Mouse (Mus musculus) thymus, postnatal 0 days (tissue): Measurements from ENCODE around the gene Hist2h4. TPM values are rescaled to one million over a fixed set of nuclear protein-coding genes. Genes with fewer than 3 reads are reported as not detected.
A peak's percentile ranks its signal among the peaks of the same experiment; 100 is the strongest.

Experiments
- DNase-seq: peaks from one replicate; pipeline ENCODE4 v3.0.0-alpha.2; 2015; ENCODE audit warnings: low spot score
- microRNA-seq: library from miRNA; unstranded; fragments of <30 nt; microRNA quantifications from one replicate; pipeline ENCODE4, GENCODE M21; 2016; ENCODE audit warnings: borderline number of aligned reads
- polyA plus RNA-seq: library from polyadenylated mRNA; unstranded; fragments of >200 nt; fragmentation: Nextera tagmentation; extraction: Ambion mirVana; gene quantifications from 2 replicates; pipeline ENCODE4 v1.2.1, GENCODE M21; 2015

Hist2h4 gene
- polyA plus RNA-seq, 1 experiment from 2014 or later, result 145 TPM

DNA sequence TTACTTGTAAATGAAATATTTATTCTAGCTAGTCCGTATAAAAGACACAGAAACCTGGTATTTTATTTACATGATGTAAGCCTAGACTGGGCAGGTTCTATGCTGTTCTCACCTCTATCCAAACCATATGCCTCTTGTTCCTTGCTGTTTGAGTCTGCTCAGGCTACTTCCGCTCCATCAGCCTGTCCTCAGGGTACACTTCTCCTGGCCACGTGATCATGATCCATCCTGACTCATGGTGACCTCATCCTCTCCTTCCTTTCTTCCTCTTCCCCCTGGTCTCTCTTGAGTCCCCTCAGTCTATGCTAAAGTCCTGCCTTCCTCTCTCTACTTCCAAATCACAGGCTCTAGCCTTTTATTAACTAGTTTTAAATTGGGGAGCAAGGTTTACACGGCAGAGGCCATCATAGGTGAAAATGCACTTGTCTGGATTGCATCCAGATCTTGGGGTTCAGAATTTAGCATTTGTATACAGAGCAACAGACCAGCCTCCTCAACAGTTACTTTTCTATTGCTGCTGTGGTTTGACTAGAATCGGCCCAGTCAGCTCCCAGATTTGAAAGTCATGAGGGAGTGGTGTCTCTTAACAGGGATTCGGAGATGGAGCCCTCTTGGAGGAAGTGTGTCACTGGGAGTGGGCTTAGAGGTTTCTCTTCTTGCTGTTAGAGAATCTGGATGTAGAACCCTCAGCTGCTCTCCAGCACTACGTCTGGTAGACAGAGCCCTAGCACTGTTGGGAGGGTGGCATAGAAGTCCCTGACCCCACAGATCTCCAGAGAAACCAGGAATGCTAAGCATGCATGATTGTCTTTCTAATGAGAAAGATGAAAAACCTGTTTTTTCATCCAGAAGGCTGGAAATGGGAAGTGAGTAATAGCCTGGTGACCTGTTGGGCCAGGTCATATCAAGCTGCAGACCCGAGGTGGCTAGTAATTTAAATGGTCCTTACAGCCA is 36.1 kb downstream of the Hist2h4 start:
- DNase-seq, result no peak

DNA sequence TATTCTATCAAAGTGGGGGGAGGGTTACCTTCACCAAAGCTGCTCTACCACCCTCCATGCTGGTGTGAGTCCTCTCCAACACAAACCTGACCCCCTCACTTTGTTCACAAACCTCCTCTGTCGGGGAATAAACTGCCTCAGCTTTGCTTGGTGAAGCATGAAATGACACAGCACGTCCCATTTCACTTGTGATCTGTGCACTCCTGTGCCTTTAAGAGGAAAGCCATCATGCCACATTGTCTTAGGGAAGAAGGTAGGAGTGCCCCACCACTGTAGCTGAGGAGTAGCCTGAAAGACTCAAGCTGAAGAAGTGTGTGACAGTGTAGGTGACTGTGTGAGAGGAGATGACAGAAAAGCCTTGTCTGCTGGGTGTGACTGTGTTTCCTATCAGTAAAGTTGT is 37.7 kb downstream of the Hist2h4 start:
- DNase-seq, result no peak

DNA sequence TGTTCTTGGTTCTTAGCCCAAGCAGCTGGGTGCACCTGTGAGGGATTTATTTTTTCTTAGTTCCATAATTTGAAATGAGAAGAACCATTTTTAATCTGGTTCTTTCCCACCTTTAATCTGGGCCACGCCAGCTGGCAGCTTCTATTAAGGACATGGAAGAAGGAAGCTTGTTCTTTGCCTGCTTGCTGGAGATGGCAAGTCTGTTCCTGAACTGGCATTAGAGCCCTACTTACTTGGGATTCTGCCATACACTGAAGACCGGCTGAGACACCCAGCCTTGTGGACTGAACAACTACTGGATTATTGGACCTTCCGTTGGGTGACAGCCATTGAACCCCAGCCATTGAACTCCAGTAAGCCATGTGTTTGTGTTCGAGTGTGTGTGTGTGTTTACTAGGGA is 40.3 kb downstream of the Hist2h4 start:
- no peak for DNase-seq

DNA sequence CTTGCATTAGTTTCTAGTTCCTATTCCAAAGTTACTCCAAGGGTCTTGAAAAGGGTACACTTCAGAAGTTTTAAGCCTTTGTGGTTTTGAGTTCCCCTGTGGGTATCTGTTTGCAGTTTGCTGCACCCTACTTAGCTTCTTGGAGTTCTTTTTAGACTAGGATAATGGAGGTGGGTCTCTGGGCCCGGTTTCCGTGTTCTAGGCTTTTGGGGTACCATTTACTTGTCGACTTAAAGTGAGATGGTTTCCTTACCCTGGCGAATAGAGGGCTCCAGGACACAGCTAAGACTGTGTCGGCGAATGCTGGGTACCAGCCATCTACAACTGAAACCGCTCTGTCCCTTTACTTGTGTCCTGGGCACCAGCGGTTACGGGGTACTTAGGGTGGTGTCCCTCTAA is 41.5 kb downstream of the Hist2h4 start:
- DNase-seq, result no peak

DNA sequence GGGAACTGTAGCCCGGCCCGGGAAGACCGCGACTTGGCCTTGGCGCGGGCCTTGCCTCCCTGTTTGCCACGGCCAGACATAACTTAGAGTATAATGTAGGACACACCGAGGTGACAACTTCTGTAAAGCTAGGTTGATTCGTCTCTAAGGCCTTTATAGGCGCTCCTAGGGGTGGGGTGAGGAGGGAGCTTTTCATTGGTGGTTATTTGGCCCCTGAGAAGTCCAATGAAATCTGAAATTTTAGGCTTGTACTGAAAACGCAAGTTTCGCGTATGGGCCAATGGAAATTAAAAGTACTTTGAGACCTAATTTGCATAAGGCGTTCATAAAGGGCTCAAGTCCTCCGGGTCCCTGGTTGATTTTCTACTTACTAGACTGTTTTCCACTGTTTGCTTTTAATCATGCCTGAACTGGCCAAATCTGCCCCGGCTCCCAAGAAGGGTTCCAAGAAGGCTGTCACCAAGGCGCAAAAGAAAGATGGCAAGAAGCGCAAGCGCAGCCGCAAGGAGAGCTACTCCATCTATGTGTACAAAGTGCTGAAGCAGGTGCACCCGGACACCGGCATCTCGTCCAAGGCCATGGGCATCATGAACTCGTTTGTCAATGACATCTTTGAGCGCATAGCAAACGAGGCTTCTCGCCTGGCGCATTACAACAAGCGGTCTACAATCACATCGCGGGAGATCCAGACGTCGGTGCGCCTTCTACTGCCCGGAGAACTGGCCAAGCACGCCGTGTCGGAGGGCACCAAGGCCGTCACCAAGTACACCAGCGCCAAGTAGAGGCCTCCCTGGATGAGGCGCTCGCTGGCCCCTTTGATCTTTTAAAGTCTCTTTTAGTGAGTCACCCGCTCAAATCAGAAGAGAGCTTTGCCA is 42.1 kb downstream of the Hist2h4 start, which contains the start of the genes Hist2h2ac and Hist2h2be:
Hist2h2ac (minus strand) TSS at position 116 of the 875 bp plus-strand sequence.
Hist2h2be (plus strand) TSS at position 355 of the 875 bp plus-strand sequence.
- DNase-seq, result peak; percentile 97

DNA sequence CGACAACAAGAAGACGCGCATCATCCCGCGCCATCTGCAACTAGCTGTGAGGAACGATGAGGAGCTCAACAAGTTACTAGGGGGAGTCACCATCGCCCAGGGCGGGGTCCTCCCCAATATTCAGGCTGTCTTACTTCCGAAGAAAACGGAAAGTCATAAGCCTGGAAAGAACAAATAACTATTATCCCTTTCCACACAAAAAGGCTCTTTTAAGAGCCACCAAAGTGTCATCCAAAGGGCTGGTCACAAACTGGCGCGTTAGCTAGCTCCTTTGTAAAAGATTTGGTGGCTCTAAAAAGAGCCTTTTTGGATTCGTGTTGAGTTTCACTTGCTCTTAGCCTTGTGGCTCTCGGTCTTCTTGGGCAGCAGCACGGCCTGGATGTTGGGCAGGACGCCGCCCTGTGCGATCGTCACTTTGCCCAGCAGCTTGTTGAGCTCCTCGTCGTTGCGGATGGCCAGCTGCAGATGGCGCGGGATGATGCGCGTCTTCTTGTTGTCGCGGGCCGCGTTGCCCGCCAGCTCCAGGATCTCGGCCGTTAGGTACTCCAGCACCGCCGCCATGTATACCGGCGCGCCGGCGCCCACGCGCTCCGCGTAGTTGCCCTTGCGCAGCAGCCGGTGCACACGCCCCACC is 42.9 kb downstream of the Hist2h4 start:
- peak; percentile 63 for DNase-seq

DNA sequence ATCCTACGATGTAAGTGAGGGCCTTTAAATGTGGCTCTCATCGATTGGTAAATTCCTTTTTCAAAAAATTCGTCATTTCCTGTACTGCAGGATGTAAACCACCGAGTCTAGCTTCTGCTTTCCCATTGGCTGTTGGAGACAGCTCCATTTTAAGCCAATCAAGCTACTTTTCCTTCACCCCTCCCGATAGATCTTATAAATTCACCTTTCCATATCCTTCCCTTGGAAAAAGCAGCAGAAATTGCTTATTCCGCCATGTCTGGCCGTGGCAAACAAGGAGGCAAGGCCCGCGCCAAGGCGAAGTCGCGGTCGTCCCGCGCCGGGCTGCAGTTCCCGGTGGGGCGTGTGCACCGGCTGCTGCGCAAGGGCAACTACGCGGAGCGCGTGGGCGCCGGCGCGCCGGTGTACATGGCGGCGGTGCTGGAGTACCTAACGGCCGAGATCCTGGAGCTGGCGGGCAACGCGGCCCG is 43.4 kb downstream of the Hist2h4 start, which contains the start of the genes Bola1 and Hist2h2ab:
Bola1 (minus strand) TSS at position 49 of the 470 bp plus-strand sequence.
Hist2h2ab (plus strand) TSS at position 205 of the 470 bp plus-strand sequence.
- peak; percentile 88 for DNase-seq

DNA sequence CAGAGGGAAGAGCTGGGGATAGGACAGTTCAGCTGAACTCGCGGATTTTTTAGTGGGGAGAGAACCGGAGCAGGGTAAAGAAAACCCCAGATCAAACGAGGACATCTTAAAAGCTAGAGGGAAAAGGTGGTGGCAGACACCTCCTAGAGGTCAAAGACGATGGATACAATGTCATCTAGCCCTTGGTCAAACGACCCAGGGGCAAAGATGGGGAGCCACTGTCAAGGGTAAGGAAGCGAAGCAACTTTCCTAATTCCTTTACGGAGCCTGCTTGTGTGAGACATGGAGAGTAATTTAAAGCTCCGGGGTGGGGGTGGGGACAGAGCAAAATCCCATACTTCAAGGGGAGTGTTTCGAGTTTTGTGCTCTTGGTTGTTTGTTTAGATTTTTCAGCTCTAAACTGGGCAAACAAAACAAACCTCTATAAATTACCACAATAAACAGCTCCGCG is 43.9 kb downstream of the Hist2h4 start:
- peak; percentile 61 for DNase-seq

Small RNAs within 50 kb of the gene (microRNA-seq; reads per million reads assigned to microRNA genes)
- gene Gm44492, result not detected
- not detected for gene Gm47311
- gene Gm47313, result not detected

Other genes with a start within 250 kb of the Hist2h4 start
- gene Vps45, start 204.8 kb downstream of the Hist2h4 start, polyA plus RNA-seq, result 58.7 and 61.6 TPM in 2 replicates
- gene Otud7b, start 158.8 kb downstream of the Hist2h4 start, polyA plus RNA-seq, result 12.2 and 17.7 TPM in 2 replicates
- gene Mtmr11, start 101.3 kb downstream of the Hist2h4 start, polyA plus RNA-seq, result 8.9 and 9.6 TPM in 2 replicates
- 129 and 151 TPM in 2 replicates for gene Sf3b4, start 91.0 kb downstream of the Hist2h4 start, polyA plus RNA-seq
- gene Sv2a, start 82.2 kb downstream of the Hist2h4 start, polyA plus RNA-seq, result 1.2 and 2.3 TPM in 2 replicates
- gene Bola1, start 43.6 kb downstream of the Hist2h4 start, polyA plus RNA-seq, result 84.7 and 86.0 TPM in 2 replicates
- 0.94 and 1.8 TPM in 2 replicates for gene Hist2h2ab, start 43.4 kb downstream of the Hist2h4 start, polyA plus RNA-seq
- gene Hist2h2ac, start 42.4 kb downstream of the Hist2h4 start, polyA plus RNA-seq, result 41.4 and 51.6 TPM in 2 replicates
- 8.6 and 10.0 TPM in 2 replicates for gene Hist2h2be, start 42.2 kb downstream of the Hist2h4 start, polyA plus RNA-seq
- gene Hist2h3c2, start 24.2 kb downstream of the Hist2h4 start, polyA plus RNA-seq, result 30.0 and 47.7 TPM in 2 replicates
- gene Hist2h2aa2, start 23.0 kb downstream of the Hist2h4 start, polyA plus RNA-seq, result 215 and 339 TPM in 2 replicates
- gene Hist2h2aa1, start 17.8 kb downstream of the Hist2h4 start, polyA plus RNA-seq, result 117 and 143 TPM in 2 replicates
- gene Hist2h3c1, start 16.6 kb downstream of the Hist2h4 start, polyA plus RNA-seq, result 0.64 and 0.76 TPM in 2 replicates
- 278 and 396 TPM in 2 replicates for gene Hist2h3b, start 5.3 kb upstream of the Hist2h4 start, polyA plus RNA-seq
- 47.9 and 71.3 TPM in 2 replicates for gene Hist2h2bb, start 6.4 kb upstream of the Hist2h4 start, polyA plus RNA-seq
- gene Fcgr1, start 30.7 kb upstream of the Hist2h4 start, polyA plus RNA-seq, result 3.4 and 5.0 TPM in 2 replicates
- gene BC107364, start 189.0 kb upstream of the Hist2h4 start, polyA plus RNA-seq, result 0.46 and 0.55 TPM in 2 replicates